Mouse (Mus musculus) embryonic facial prominence, embryonic 14.5 days (tissue): ENCODE measurements at regions not wholly inside any gene's neighbourhood (a gene's known extent, or its start where the extent isn't known, plus 50 kb on each side); places are given as distances from the start of the nearest gene placed in this dataset.

Experiments
- ATAC-seq: fragments of 200-750 bp; cut with Nextera tagmentation; 2 replicates; pipeline ENCODE4 v1.8.0; 2017; ENCODE audit warnings: low read depth, moderate number of reproducible peaks, moderate TSS enrichment
- DNase-seq: peaks from one replicate; pipeline ENCODE4 v3.0.0-alpha.2; 2015; ENCODE audit warnings: low spot score
- H3K27ac ChIP-seq: fragments of 300-500 bp; sonication (generic); replicated peaks from 2 replicates; pipeline ENCODE4 v1.5.1; 2014; ENCODE audit warnings: low read depth, mild to moderate bottlenecking, low read length, moderate library complexity
- H3K27me3 ChIP-seq: fragments of 300-500 bp; sonication (generic); replicated peaks from 2 replicates; pipeline ENCODE4 v1.6.1; 2014; ENCODE audit warnings: low read length; ENCODE audit not compliant: control insufficient read depth, insufficient read depth
- H3K36me3 ChIP-seq: fragments of 300-500 bp; sonication (generic); 2 replicates; pipeline ENCODE4 v1.6.1; 2014; ENCODE audit warnings: low read length, mixed read lengths; ENCODE audit not compliant: control insufficient read depth, insufficient read depth
- H3K4me1 ChIP-seq: fragments of 300-500 bp; sonication (generic); 2 replicates; pipeline ENCODE4 v1.6.1; 2014; ENCODE audit warnings: antibody characterized with exemption, low read length; ENCODE audit not compliant: control insufficient read depth, insufficient read depth
- H3K4me2 ChIP-seq: fragments of 300-500 bp; sonication (generic); 2 replicates; pipeline ENCODE4 v1.6.1; 2014; ENCODE audit warnings: low read depth, mild to moderate bottlenecking, low read length, moderate library complexity, mixed read lengths
- H3K4me3 ChIP-seq: fragments of 300-500 bp; sonication (generic); 2 replicates; pipeline ENCODE4 v1.5.1; 2014; ENCODE audit warnings: low read depth, mild to moderate bottlenecking, low read length
- H3K9ac ChIP-seq: fragments of 300-500 bp; sonication (generic); 2 replicates; pipeline ENCODE4 v1.6.1; 2014; ENCODE audit warnings: low read depth, mild to moderate bottlenecking, low read length, moderate library complexity, mixed read lengths
- H3K9me3 ChIP-seq: fragments of 300-500 bp; sonication (generic); 2 replicates; pipeline ENCODE4 v1.6.1; 2016; ENCODE audit warnings: low read length; ENCODE audit not compliant: control insufficient read depth
- WGBS: fragments of 180-500 bp; shearing (Covaris S2); extraction: QIAGEN DNeasy Blood & Tissue Kit; methylation state at CpG from one replicate; pipeline ENCODE4 v1.1.7; 2014; 5-methylcytosine and 5-hydroxymethylcytosine counted together

DNA sequence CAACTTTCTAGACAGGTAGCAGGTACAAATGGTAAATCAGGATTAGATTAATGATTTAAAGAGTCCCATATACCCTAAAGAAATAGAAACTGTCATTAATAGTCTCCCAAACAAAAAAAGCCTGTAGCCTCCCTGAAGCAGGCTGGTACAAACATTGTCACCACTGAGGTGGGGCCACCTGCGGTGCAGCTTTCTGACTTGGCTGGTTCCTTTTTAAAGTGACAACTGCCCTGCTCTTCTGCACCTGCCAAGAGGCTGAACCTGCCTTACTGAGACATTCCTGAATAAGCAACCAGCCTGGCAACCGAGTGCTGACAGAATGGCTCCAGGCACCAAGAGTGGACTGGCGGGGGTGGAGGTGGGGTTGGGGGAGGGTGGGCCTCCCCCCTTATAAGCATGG, 687.0 kb upstream of the Vrk2 start:
- Histone ChIP-seq H3K27me3 (no peaks in the 10 kb centered on the region), H3K9ac (no peak overlapping the region), H3K4me2 (no peak overlapping the region), H3K4me3 (no peak overlapping the region), H3K27ac (no peak overlapping the region), H3K9me3 (peaks cover 9% of the 10 kb centered on the region), H3K4me1 (no peaks in the 10 kb centered on the region), H3K36me3 (no peaks in the 10 kb centered on the region)
- WGBS: 56% methylated on average over 3 of the region's 3 CpGs
- no peak for ATAC-seq
- DNase-seq: no peak

DNA sequence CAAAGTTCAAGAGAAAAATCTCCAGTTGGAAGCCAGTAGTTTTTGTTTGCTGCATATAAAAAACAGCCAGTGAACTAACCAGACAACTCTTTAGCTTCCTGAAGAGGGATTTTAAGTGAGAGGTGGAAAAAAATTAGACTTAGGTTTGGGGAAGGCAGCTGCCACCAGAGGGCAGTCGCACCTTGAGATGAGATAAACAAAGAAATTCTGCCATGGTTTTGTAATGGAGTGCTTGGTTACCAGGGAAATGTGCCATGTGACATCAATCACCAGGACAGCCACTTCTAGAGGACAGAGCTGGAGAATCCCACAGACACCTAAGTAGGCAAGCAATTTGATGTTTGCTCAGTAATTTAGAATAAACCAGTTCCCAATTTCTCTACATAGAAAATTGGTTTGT, 670.5 kb upstream of the Vrk2 start:
- Histone ChIP-seq H3K4me2 (no peak overlapping the region), H3K4me3 (no peak overlapping the region), H3K9me3 (no peaks in the 10 kb centered on the region), H3K4me1 (no peaks in the 10 kb centered on the region), H3K9ac (no peak overlapping the region), H3K27me3 (no peaks in the 10 kb centered on the region), H3K27ac (no peak overlapping the region), H3K36me3 (no peaks in the 10 kb centered on the region)
- 0 out of 2 replicates have a peak, but pooled peaks have one; percentile 47 for ATAC-seq
- WGBS: 9% methylated on average over 1 of the region's 1 CpGs
- DNase-seq: peak; percentile 67

DNA sequence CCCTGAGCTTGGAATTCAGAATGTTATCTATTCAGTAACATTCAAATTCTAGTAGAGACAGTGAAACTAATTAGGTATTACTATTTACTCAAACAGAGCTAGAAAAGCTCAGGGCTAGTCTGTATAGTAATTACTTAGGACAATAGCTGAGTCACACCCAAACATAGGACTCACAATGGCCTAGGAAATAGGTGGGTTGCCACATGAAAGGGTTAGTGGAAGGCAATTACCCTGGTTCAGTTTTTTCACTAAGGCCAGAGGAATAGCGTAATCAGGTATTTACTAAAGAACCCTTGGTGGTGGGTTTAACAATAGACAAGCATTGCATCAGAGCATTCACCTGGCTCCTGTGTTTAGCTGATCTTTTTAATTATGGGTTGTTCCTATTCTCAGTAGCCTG, 664.7 kb upstream of the Vrk2 start:
- WGBS: 85% methylated on average over 1 of the region's 1 CpGs
- no peak for ATAC-seq

DNA sequence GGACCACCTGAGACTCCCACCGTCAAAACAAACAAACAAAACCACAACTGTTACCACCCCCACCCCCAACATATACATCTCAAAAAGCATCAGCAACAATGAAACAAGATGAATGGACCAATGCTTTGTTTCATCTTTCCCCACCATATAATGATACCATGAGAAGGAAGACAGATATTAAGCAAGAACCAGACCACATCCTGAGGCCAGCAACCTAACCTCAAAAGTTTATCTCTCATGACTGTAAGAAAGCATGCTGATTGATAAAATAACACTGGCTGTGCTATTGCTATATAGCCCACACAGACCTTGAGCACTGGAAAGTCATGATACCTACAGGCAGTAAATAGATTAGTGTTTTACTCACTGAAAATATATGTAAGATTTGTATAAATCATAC, 642.1 kb upstream of the Vrk2 start:
- no peak overlapping the region for H3K27ac ChIP-seq
- no peak overlapping the region for H3K9ac ChIP-seq
- 67% methylated on average over 1 of the region's 1 CpGs for WGBS
- H3K4me1 ChIP-seq: no peaks in the 10 kb centered on the region
- no peaks in the 10 kb centered on the region for H3K27me3 ChIP-seq
- no peak overlapping the region for H3K4me3 ChIP-seq
- no peaks in the 10 kb centered on the region for H3K9me3 ChIP-seq
- no peak overlapping the region for H3K4me2 ChIP-seq
- no peak for ATAC-seq
- H3K36me3 ChIP-seq: no peaks in the 10 kb centered on the region
- no peak for DNase-seq

More for the DNA sequence above, 664.7 kb upstream of the Vrk2 start:
- no peak for DNase-seq
- H3K36me3 ChIP-seq: no peaks in the 10 kb centered on the region
- no peak overlapping the region for H3K9ac ChIP-seq
- H3K4me1 ChIP-seq: no peaks in the 10 kb centered on the region
- no peak overlapping the region for H3K27ac ChIP-seq
- no peaks in the 10 kb centered on the region for H3K9me3 ChIP-seq
- H3K4me2 ChIP-seq: no peak overlapping the region
- no peak overlapping the region for H3K4me3 ChIP-seq
- H3K27me3 ChIP-seq: no peaks in the 10 kb centered on the region

DNA sequence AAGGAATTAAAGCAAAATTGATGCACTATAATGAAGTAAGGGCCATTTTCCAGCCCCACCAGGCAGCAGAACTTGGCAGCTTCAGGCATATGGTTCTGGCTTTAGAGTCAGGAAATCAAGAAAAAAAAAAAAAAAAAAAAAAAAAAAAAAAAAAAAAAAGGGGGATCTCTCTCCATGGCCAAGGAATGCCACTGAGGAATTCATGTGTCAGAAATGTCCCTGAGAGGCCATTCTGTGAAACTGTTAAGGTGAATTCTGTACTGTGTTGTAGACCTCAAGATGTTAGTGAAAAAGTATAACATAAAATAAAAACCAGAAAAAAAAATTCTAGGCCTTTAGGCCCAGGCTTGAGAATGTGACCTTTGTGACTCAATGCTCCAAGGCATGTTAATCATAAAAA, 632.7 kb upstream of the Vrk2 start:
- Histone ChIP-seq H3K9me3 (no peaks in the 10 kb centered on the region), H3K4me2 (no peak overlapping the region), H3K4me1 (no peaks in the 10 kb centered on the region), H3K27me3 (no peaks in the 10 kb centered on the region), H3K27ac (no peak overlapping the region), H3K9ac (no peak overlapping the region), H3K4me3 (no peak overlapping the region), H3K36me3 (no peaks in the 10 kb centered on the region)
- ATAC-seq: no peak
- no peak for DNase-seq

DNA sequence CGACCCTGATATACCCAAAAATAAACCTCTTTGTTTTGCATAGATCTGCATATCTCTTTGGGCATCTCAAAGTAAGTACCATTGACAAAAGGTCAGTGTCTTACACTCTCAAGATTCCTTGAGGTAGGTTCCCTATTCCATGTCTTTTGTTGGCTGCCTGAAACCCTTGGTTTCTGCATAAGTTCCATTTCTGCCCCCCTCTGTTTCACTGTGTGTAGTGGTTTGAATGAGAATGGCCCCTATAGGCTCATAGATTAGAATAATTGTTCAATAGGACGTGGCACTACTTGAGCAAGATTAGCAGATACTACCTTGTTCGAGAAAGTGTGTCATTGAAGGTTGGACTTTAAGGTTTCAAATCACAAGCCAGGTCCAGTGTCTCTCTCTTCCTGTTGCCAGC, 628.6 kb upstream of the Vrk2 start:
- DNase-seq (no peak), ATAC-seq (no peak)
- Histone ChIP-seq H3K36me3 (no peaks in the 10 kb centered on the region), H3K4me2 (no peak overlapping the region), H3K4me3 (no peak overlapping the region), H3K9me3 (no peaks in the 10 kb centered on the region), H3K27ac (no peak overlapping the region), H3K9ac (no peak overlapping the region), H3K27me3 (no peaks in the 10 kb centered on the region), H3K4me1 (no peaks in the 10 kb centered on the region)
- 78% methylated on average over 3 of the region's 3 CpGs for WGBS

DNA sequence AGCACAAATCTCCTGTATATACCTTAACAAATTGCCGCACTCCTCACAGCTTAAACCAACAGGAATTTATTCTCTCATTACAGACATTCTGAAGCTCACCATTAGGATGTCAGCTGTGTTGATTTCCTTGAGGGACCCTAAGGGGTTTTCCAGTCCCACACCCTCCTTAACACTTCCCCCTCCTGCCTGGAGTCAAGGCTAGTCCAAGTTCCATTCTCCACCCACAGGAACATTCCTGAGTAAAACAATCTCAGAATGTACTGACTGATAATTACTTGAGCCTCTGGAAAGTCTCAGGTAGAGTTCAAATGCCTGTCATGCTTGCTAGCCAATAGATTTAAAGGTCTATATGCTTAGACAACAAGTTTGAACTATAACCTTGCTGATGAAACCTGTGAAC, 628.2 kb upstream of the Vrk2 start:
- 30% methylated on average over 1 of the region's 1 CpGs for WGBS
- no peak overlapping the region for H3K4me2 ChIP-seq
- ATAC-seq: no peak

DNA sequence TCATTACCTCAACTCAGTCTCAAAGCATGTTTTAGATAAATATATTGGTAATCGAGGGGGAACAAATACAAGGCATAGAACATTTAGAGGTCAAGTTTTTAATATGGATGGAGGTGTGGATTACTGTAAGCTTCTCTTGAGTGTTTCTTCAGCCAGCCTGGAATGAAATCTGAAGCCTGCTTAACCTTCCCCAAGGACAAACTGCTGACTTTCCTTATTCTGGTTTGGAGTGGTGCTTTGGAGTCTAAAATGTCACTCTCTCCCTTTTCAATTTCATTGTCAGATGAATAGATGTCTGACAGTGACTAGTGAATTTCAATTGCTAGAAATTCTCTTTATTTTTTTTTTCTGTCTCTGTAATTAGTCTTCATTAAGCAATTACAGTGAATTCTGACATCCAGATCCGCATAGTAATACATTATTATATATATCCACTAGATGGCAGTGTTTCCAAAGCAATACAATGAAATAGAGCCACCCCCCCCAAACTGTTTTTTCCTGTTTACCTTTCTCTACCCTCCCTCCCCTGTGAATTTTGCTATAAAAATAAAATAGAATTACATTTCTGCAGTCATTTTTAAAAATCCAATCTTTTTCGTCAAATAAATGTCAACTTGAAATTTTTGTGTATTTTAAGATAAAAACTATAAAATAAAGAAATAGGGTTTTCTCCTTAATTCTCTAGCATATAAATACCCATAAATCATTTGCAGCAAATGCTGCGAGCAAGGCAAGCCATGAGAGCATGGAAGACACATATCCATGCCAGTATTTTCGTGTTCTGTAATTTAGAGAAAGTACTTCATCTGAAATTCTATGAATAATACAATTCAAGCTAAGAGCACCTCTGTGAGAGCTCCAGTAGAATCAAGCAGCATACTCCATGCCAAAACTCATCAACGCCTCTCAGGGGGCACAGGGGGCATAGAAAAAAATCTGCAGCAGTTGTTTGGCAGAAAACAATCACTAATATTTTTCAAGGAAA, 626.2 kb upstream of the Vrk2 start:
- Histone ChIP-seq H3K9ac (no peak overlapping the region), H3K9me3 (no peaks in the 10 kb centered on the region), H3K4me1 (no peaks in the 10 kb centered on the region), H3K27ac (no peak overlapping the region), H3K4me3 (no peak overlapping the region), H3K4me2 (no peak overlapping the region), H3K27me3 (no peaks in the 10 kb centered on the region), H3K36me3 (no peaks in the 10 kb centered on the region)
- WGBS: 31% methylated on average over 6 of the region's 6 CpGs
- ATAC-seq (no peak), DNase-seq (peak; percentile 2)

More for the DNA sequence above, 628.2 kb upstream of the Vrk2 start:
- Histone ChIP-seq H3K4me3 (no peak overlapping the region), H3K27ac (no peak overlapping the region), H3K4me1 (no peaks in the 10 kb centered on the region), H3K27me3 (no peaks in the 10 kb centered on the region), H3K9me3 (no peaks in the 10 kb centered on the region), H3K36me3 (no peaks in the 10 kb centered on the region), H3K9ac (no peak overlapping the region)
- no peak for DNase-seq

DNA sequence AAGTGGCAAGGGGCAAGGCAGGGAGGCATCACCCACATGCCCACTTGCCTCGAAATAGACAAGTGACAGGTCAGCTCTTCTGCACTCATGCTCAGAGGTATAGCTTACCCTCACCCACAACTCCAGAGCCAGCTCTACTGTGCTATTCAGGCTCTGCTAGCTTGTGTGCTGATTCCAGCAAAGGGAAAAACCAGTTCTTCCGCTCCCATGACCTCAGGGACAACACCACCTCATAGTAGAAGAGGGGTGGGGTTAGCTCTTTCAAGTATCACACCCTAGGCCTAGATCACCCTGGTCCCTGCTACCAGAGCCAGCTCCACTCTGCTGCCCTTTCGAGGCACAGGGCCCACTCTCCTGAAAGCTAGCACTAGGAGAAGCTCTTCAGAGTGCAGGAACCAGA, 622.0 kb upstream of the Vrk2 start:
- DNase-seq (peak; percentile 41), ATAC-seq (no peak)
- H3K27ac ChIP-seq: no peak overlapping the region
- H3K9ac ChIP-seq: no peak overlapping the region
- H3K4me3 ChIP-seq: no peak overlapping the region
- no peaks in the 10 kb centered on the region for H3K4me1 ChIP-seq
- H3K9me3 ChIP-seq: no peaks in the 10 kb centered on the region
- H3K4me2 ChIP-seq: no peak overlapping the region
- WGBS: 64% methylated on average over 3 of the region's 3 CpGs
- H3K27me3 ChIP-seq: no peaks in the 10 kb centered on the region
- no peaks in the 10 kb centered on the region for H3K36me3 ChIP-seq
